Mouse (Mus musculus) bone marrow, adult 2 months (tissue): Measurements from ENCODE around the gene Tom1l2.

Source experiments
- CTCF ChIP-seq: fragments of 200-500 bp; IDR thresholded peaks from 2 replicates; pipeline ENCODE4 v1.5.1; 2011; ENCODE audit warnings: low read length, control low read depth; ENCODE audit not compliant: control insufficient read depth, insufficient read depth
- POLR2A ChIP-seq: fragments of 200-500 bp; IDR thresholded peaks from 2 replicates; pipeline ENCODE4 v1.6.1; 2011; ENCODE audit warnings: low read depth, mild to moderate bottlenecking, control low read depth, low read length, borderline replicate concordance; ENCODE audit not compliant: control insufficient read depth

- no peak for TF ChIP-seq POLR2A
- TF ChIP-seq CTCF = no peak
These were observed 121.4 kb downstream of the Tom1l2 start for GRCm38 (mm10) chr11:60231326-60231725.
